Mouse (Mus musculus): ENCODE measurements around the gene Dock9. TPM values are rescaled to one million over a fixed set of nuclear protein-coding genes. Genes with fewer than 3 reads are reported as not detected.
A peak's percentile ranks its signal among the peaks of the same experiment; 100 is the strongest.
"Not testable (repeated sequence)": the region's sequence is repeated elsewhere in the genome, so short reads cannot be mapped to it uniquely, and the experiment has no call there.

Gene Dock9
- polyA plus RNA-seq, 1 experiment from 2014 or later, result 6.4 TPM

DNA sequence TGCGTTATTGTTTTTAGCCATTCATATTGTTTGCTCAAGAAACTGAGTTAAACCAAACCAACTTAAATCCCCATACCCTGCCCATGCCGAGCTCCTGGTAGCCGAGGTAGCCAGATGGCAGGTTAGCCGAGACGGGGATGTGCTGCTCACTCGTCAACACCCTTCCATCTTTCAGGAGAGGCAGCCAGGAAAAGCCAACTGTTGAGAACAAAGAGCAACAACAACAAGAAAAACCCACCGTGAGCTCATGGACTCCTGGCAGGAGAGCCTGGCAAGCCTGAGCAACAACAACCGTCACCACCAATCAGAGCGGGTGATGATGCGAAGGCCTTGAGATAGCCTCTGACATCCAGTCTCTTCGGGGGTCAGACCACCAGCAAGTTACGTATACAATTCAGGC is 170.9 kb downstream of the Dock9 start:
- no peak for TF ChIP-seq EP300 (optimal IDR thresholded peaks at IDR 0.05)
- TF ChIP-seq CTCF (IDR thresholded peaks at IDR 0.05; ENCODE audit: low read depth), result no peak

DNA sequence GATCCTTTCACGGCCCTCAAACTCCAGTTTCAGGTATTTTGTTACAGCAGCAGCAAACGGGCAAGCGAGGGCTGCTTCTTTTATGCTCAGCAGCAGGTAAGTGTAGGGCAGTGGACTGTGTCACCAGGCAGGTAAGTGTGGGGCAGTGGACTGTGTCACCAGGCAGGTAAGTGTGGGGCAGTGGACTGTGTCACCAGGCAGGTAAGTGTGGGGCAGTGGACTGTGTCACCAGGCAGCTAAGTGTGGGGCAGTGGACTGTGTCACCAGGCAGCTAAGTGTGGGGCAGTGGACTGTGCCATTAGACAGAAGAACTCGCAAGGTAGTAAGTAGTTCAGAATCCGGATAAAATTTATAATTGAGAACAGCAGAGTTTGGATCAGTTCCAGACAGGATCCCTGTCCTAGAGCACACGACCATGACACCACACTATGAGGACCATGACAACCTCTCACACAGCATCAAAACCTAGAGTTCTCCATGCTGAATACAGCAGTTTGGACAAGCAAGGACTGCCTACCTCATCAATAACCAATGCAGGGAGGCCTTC is 173.6 kb downstream of the Dock9 start:
- H3K9ac ChIP-seq (ENCODE audit: low read length); H3K4me2 ChIP-seq (replicated peaks; ENCODE audit: low read depth); H3K27ac ChIP-seq (replicated peaks); H3K9me3 ChIP-seq (ENCODE audit: control insufficient read depth, low read length); H3K27me3 ChIP-seq (ENCODE audit: control insufficient read depth, insufficient read depth, low read length); H3K4me1 ChIP-seq (replicated peaks; ENCODE audit: control insufficient read depth, insufficient read depth); H3K4me3 ChIP-seq (ENCODE audit: low read depth, low read length); ATAC-seq (ENCODE audit: low FRiP score, low TSS enrichment); DNase-seq (ENCODE audit: low spot score): not testable (repeated sequence)
- WGBS, result 82% methylated on average over 6 of the region's 6 CpGs
- H3K36me3 ChIP-seq (ENCODE audit: control insufficient read depth, insufficient read depth, low read length), result peaks cover 19% of the 10 kb centered on the region; the same call in 1 of the 2 replicates

More for the DNA sequence above, 170.9 kb downstream of the Dock9 start:
- 80% methylated on average over 12 of the region's 12 CpGs for WGBS
- no peak overlapping the region for H3K4me3 ChIP-seq (ENCODE audit: low read depth, low read length)
- peaks cover 11% of the 10 kb centered on the region; the same call in 1 of the 2 replicates for H3K36me3 ChIP-seq (ENCODE audit: control insufficient read depth, insufficient read depth, low read length)
- no peaks in the 10 kb centered on the region for H3K9me3 ChIP-seq (ENCODE audit: control insufficient read depth, low read length)
- H3K9ac ChIP-seq (ENCODE audit: low read length), result no peak overlapping the region
- H3K27ac ChIP-seq (replicated peaks), result no peak overlapping the region
- H3K27me3 ChIP-seq (ENCODE audit: control insufficient read depth, insufficient read depth, low read length), result no peaks in the 10 kb centered on the region
- ATAC-seq (ENCODE audit: low FRiP score, low TSS enrichment) (no peak), DNase-seq (ENCODE audit: low spot score) (no peak)
- no peak overlapping the region for H3K4me2 ChIP-seq (replicated peaks; ENCODE audit: low read depth)
- no peaks in the 10 kb centered on the region for H3K4me1 ChIP-seq (replicated peaks; ENCODE audit: control insufficient read depth, insufficient read depth)

DNA sequence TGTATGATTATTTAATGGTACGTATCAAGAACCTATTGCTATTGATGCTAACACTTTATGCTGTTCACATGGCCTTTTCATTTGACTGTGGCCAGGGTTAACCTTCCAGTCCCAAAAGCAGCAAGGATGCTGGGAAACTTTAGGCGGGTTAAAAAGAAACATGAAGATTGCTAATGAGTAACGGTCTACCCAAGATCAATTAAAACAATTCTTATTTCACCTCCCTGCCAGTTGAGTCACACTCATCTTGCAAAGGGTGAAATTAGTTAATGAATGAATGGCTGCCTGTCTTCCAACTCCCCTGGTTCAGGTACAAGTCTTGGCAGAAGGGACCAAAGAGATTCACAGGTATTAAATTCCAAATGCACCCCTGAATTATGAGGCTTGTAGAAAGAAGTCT is 175.8 kb downstream of the Dock9 start:
- H3K4me2 ChIP-seq (replicated peaks; ENCODE audit: low read depth), result no peak overlapping the region
- H3K9ac ChIP-seq (ENCODE audit: low read length), result no peak overlapping the region
- no peak overlapping the region for H3K27ac ChIP-seq (replicated peaks)
- no peaks in the 10 kb centered on the region for H3K27me3 ChIP-seq (ENCODE audit: control insufficient read depth, insufficient read depth, low read length)
- TF ChIP-seq CTCF (IDR thresholded peaks at IDR 0.05; ENCODE audit: low read depth) (no peak), EP300 (optimal IDR thresholded peaks at IDR 0.05) (no peak)
- ATAC-seq (ENCODE audit: low FRiP score, low TSS enrichment), result no peak
- DNase-seq (ENCODE audit: low spot score), result no peak
- H3K36me3 ChIP-seq (ENCODE audit: control insufficient read depth, insufficient read depth, low read length), result peaks cover 15% of the 10 kb centered on the region; the same call in 1 of the 2 replicates
- no peak overlapping the region for H3K4me3 ChIP-seq (ENCODE audit: low read depth, low read length)
- H3K4me1 ChIP-seq (replicated peaks; ENCODE audit: control insufficient read depth, insufficient read depth), result no peaks in the 10 kb centered on the region
- WGBS, result 95% methylated on average over 3 of the region's 3 CpGs
- H3K9me3 ChIP-seq (ENCODE audit: control insufficient read depth, low read length), result no peaks in the 10 kb centered on the region

DNA sequence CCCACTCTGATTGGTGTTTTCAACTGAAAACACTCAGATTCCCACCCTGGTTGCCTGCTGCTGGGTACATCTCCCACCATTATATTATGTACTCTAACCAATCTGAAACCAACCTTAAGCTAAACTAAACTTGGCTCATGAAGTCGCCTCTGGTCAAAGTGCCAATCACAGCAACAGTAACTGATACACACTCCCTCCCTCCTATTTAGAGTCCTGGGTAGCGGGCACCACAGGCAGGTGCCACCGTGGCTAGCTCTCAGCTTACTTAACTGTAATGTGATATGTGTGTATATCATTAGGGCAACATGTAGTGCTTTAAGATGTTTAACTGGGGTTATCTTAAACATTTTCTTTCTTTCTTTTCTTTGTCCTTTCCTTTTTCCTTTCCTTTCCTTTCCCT is 177.1 kb downstream of the Dock9 start:
- DNase-seq (ENCODE audit: low spot score) (no peak), ATAC-seq (ENCODE audit: low FRiP score, low TSS enrichment) (no peak)
- Histone ChIP-seq H3K4me2 (replicated peaks; ENCODE audit: low read depth) (no peak overlapping the region), H3K4me3 (ENCODE audit: low read depth, low read length) (no peak overlapping the region), H3K27ac (replicated peaks) (no peak overlapping the region), H3K36me3 (ENCODE audit: control insufficient read depth, insufficient read depth, low read length) (0 out of 2 replicates have a peak, but pooled peaks cover 10% of the 10 kb centered on the region), H3K4me1 (replicated peaks; ENCODE audit: control insufficient read depth, insufficient read depth) (no peaks in the 10 kb centered on the region), H3K9me3 (ENCODE audit: control insufficient read depth, low read length) (no peaks in the 10 kb centered on the region), H3K27me3 (ENCODE audit: control insufficient read depth, insufficient read depth, low read length) (no peaks in the 10 kb centered on the region), H3K9ac (ENCODE audit: low read length) (no peak overlapping the region)
- 87% methylated on average over 3 of the region's 3 CpGs for WGBS
- TF ChIP-seq CTCF (IDR thresholded peaks at IDR 0.05; ENCODE audit: low read depth), result no peak
- no peak for TF ChIP-seq EP300 (optimal IDR thresholded peaks at IDR 0.05)

GRCm38 (mm10) chr14:121620157-121620556 is 177.5 kb downstream of the Dock9 start:
- H3K9me3 ChIP-seq (ENCODE audit: control insufficient read depth, low read length), result no peaks in the 10 kb centered on the region
- 0 out of 2 replicates have a peak, but pooled peaks cover 10% of the 10 kb centered on the region for H3K36me3 ChIP-seq (ENCODE audit: control insufficient read depth, insufficient read depth, low read length)
- no peak for DNase-seq (ENCODE audit: low spot score)
- no peak overlapping the region for H3K27ac ChIP-seq (replicated peaks)
- WGBS, result 98% methylated on average over 7 of the region's 7 CpGs
- H3K27me3 ChIP-seq (ENCODE audit: control insufficient read depth, insufficient read depth, low read length), result no peaks in the 10 kb centered on the region
- H3K9ac ChIP-seq (ENCODE audit: low read length), result no peak overlapping the region
- H3K4me1 ChIP-seq (replicated peaks; ENCODE audit: control insufficient read depth, insufficient read depth), result no peaks in the 10 kb centered on the region
- no peak overlapping the region for H3K4me2 ChIP-seq (replicated peaks; ENCODE audit: low read depth)
- no peak overlapping the region for H3K4me3 ChIP-seq (ENCODE audit: low read depth, low read length)
- no peak for ATAC-seq (ENCODE audit: low FRiP score, low TSS enrichment)
- TF ChIP-seq EP300 (optimal IDR thresholded peaks at IDR 0.05) (no peak), CTCF (IDR thresholded peaks at IDR 0.05; ENCODE audit: low read depth) (peak; percentile 41)

GRCm38 (mm10) chr14:121617645-121618390 is 179.8 kb downstream of the Dock9 start:
- TF ChIP-seq CTCF (IDR thresholded peaks at IDR 0.05; ENCODE audit: low read depth), result no peak
- no peak for TF ChIP-seq EP300 (optimal IDR thresholded peaks at IDR 0.05)
- no peaks in the 10 kb centered on the region for H3K9me3 ChIP-seq (ENCODE audit: control insufficient read depth, low read length)
- no peak overlapping the region for H3K27ac ChIP-seq (replicated peaks)
- H3K36me3 ChIP-seq (ENCODE audit: control insufficient read depth, insufficient read depth, low read length), result 0 out of 2 replicates have a peak, but pooled peaks cover 10% of the 10 kb centered on the region
- whole genome bisulfite sequencing, result 56% methylated on average over 4 of the region's 4 CpGs
- H3K4me3 ChIP-seq (ENCODE audit: low read depth, low read length), result no peak overlapping the region
- DNase-seq (ENCODE audit: low spot score) (no peak), ATAC-seq (ENCODE audit: low FRiP score, low TSS enrichment) (no peak)
- no peak overlapping the region for H3K4me2 ChIP-seq (replicated peaks; ENCODE audit: low read depth)
- H3K4me1 ChIP-seq (replicated peaks; ENCODE audit: control insufficient read depth, insufficient read depth), result no peaks in the 10 kb centered on the region
- H3K27me3 ChIP-seq (ENCODE audit: control insufficient read depth, insufficient read depth, low read length), result no peaks in the 10 kb centered on the region
- H3K9ac ChIP-seq (ENCODE audit: low read length), result no peak overlapping the region

Measured in stomach, postnatal 0 days (tissue).